Mouse (Mus musculus) heart, embryonic 13.5 days (tissue): ENCODE results near the gene Zfp273. TPM values are rescaled to one million over a fixed set of nuclear protein-coding genes. Genes with fewer than 3 reads are reported as not detected.
A peak's percentile ranks its signal among the peaks of the same experiment; 100 is the strongest.
"Not testable (repeated sequence)": the region's sequence is repeated elsewhere in the genome, so short reads cannot be mapped to it uniquely, and the experiment has no call there.

Experiments used
- ATAC-seq: fragments of 200-750 bp; cut with Nextera tagmentation; 2 replicates; pipeline ENCODE4 v1.8.0; 2017; ENCODE audit warnings: moderate TSS enrichment; ENCODE audit not compliant: insufficient number of reproducible peaks, low FRiP score, low TSS enrichment; ENCODE audit errors: extremely low read depth
- H3K27ac ChIP-seq: fragments of 300-500 bp; sonication (generic); replicated peaks from 2 replicates; pipeline ENCODE4 v1.5.1; 2015; ENCODE audit warnings: moderate library complexity, mild to moderate bottlenecking, inconsistent platforms
- H3K27me3 ChIP-seq: fragments of 300-500 bp; sonication (generic); replicated peaks from 2 replicates; pipeline ENCODE4 v1.6.1; 2015; ENCODE audit warnings: mild to moderate bottlenecking, inconsistent platforms
- H3K36me3 ChIP-seq: fragments of 300-500 bp; sonication (generic); 2 replicates; pipeline ENCODE4 v1.6.1; 2015; ENCODE audit warnings: mild to moderate bottlenecking, inconsistent platforms
- H3K4me1 ChIP-seq: fragments of 300-500 bp; sonication (generic); 2 replicates; pipeline ENCODE4 v1.6.1; 2015; ENCODE audit warnings: inconsistent platforms
- H3K4me2 ChIP-seq: fragments of 300-500 bp; sonication (generic); 2 replicates; pipeline ENCODE4 v1.6.1; 2015; ENCODE audit warnings: inconsistent platforms, mild to moderate bottlenecking, moderate library complexity
- H3K4me3 ChIP-seq: fragments of 300-500 bp; sonication (generic); 2 replicates; pipeline ENCODE4 v1.5.1; 2015; ENCODE audit warnings: moderate library complexity, mild to moderate bottlenecking, inconsistent platforms
- H3K9ac ChIP-seq: fragments of 300-500 bp; sonication (generic); 2 replicates; pipeline ENCODE4 v1.6.1; 2015; ENCODE audit warnings: inconsistent platforms, mild to moderate bottlenecking, moderate library complexity
- H3K9me3 ChIP-seq: fragments of 300-500 bp; sonication (generic); 2 replicates; pipeline ENCODE4 v1.6.1; 2016; ENCODE audit warnings: inconsistent platforms
- WGBS: fragments of 180-500 bp; shearing (Covaris S2); methylation state at CpG from one replicate; pipeline ENCODE4 v1.1.7; 2015; ENCODE audit warnings: mixed read lengths; 5-methylcytosine and 5-hydroxymethylcytosine counted together
- polyA plus RNA-seq: library from polyadenylated mRNA; unstranded; fragments of >200 nt; fragmentation: Nextera tagmentation; extraction: Ambion mirVana; gene quantifications from 2 replicates; pipeline ENCODE4 v1.2.1, GENCODE M21; 2015

The Zfp273 gene
- polyA plus RNA-seq: 4.0 and 4.1 TPM in 2 replicates

GRCm38 (mm10) chr13:67813710-67814660, at the start of gene Zfp273:
Zfp273 (plus strand) TSS chr13:67813740.
- Histone ChIP-seq H3K4me3 (peak within 1 kb of the TSS; percentile 88), H3K27ac (peak within 1 kb of the TSS; percentile 88), H3K9me3 (0 out of 2 replicates have a peak, but pooled peaks cover 12% of the 10 kb centered on the region), H3K9ac (peak within 1 kb of the TSS; percentile 84), H3K36me3 (peaks cover 21% of the 10 kb centered on the region), H3K4me2 (peak within 1 kb of the TSS; percentile 77), H3K4me1 (peaks cover 3% of the 10 kb centered on the region), H3K27me3 (no peaks in the 10 kb centered on the region)
- 3% methylated on average over 31 of the region's 31 CpGs for WGBS
- peak; percentile 90 for ATAC-seq

GRCm38 (mm10) chr13:67779265-67780221, 34.0 kb upstream of the Zfp273 start, which contains the start of gene Zfp493:
Zfp493 (plus strand) TSS chr13:67779693.
- peak within 1 kb of the TSS; percentile 82 for H3K4me3 ChIP-seq
- ATAC-seq: peak; percentile 69
- H3K36me3 ChIP-seq: peaks cover 8% of the 10 kb centered on the region
- H3K4me2 ChIP-seq: peak within 1 kb of the TSS; percentile 81
- WGBS: 7% methylated on average over 26 of the region's 26 CpGs
- H3K9ac ChIP-seq: peak within 1 kb of the TSS; percentile 84
- H3K27me3 ChIP-seq: no peaks in the 10 kb centered on the region
- H3K4me1 ChIP-seq: peaks cover 2% of the 10 kb centered on the region; the same call in 1 of the 2 replicates
- peak within 1 kb of the TSS; percentile 38 for H3K27ac ChIP-seq
- H3K9me3 ChIP-seq: no peaks in the 10 kb centered on the region

- H3K27ac ChIP-seq: no peak overlapping the region
- no peak overlapping the region for H3K4me2 ChIP-seq
- no peak overlapping the region for H3K4me3 ChIP-seq
- H3K9ac ChIP-seq: no peak overlapping the region
- peaks cover 8% of the 10 kb centered on the region; the same call in 1 of the 2 replicates for H3K9me3 ChIP-seq
- H3K36me3 ChIP-seq: peaks cover 23% of the 10 kb centered on the region
- WGBS: 85% methylated on average over 10 of the region's 10 CpGs
- ATAC-seq: no peak
- H3K4me1 ChIP-seq: no peaks in the 10 kb centered on the region
- no peaks in the 10 kb centered on the region for H3K27me3 ChIP-seq
Measured at GRCm38 (mm10) chr13:67791921-67792455, 21.6 kb upstream of the Zfp273 start.

- no peaks in the 10 kb centered on the region for H3K36me3 ChIP-seq
- H3K9ac ChIP-seq: no peak overlapping the region
- H3K9me3 ChIP-seq: no peaks in the 10 kb centered on the region
- no peaks in the 10 kb centered on the region for H3K27me3 ChIP-seq
- ATAC-seq: no peak
- no peak overlapping the region for H3K4me3 ChIP-seq
- H3K4me1 ChIP-seq: no peaks in the 10 kb centered on the region
- WGBS: 81% methylated on average over 3 of the region's 3 CpGs
- no peak overlapping the region for H3K4me2 ChIP-seq
- H3K27ac ChIP-seq: no peak overlapping the region
Measured at GRCm38 (mm10) chr13:67798618-67799017, 14.9 kb upstream of the Zfp273 start.

GRCm38 (mm10) chr13:67799151-67799550, 14.4 kb upstream of the Zfp273 start:
- not testable (repeated sequence) for H3K4me3 ChIP-seq, H3K4me1 ChIP-seq, H3K9ac ChIP-seq, H3K4me2 ChIP-seq, H3K27ac ChIP-seq, ATAC-seq, H3K27me3 ChIP-seq, H3K9me3 ChIP-seq, H3K36me3 ChIP-seq
- WGBS: 66% methylated on average over 3 of the region's 3 CpGs

GRCm38 (mm10) chr13:67811651-67812210, 1.8 kb upstream of the Zfp273 start:
- 57% methylated on average over 1 of the region's 1 CpGs for WGBS

GRCm38 (mm10) chr13:67812961-67813709, 405 bp upstream of the Zfp273 start:
- no peak for ATAC-seq
- no peaks in the 10 kb centered on the region for H3K27me3 ChIP-seq

More at GRCm38 (mm10) chr13:67811651-67812210, 1.8 kb upstream of the Zfp273 start:
- no peak overlapping the region for H3K4me3 ChIP-seq
- no peak overlapping the region for H3K4me2 ChIP-seq
- no peak overlapping the region for H3K27ac ChIP-seq
- H3K9ac ChIP-seq: no peak overlapping the region
- H3K9me3 ChIP-seq: no peaks in the 10 kb centered on the region
- peaks cover 7% of the 10 kb centered on the region; the same call in 1 of the 2 replicates for H3K36me3 ChIP-seq
- H3K4me1 ChIP-seq: peaks cover 3% of the 10 kb centered on the region
- H3K27me3 ChIP-seq: no peaks in the 10 kb centered on the region
- ATAC-seq: no peak

GRCm38 (mm10) chr13:67818636-67819035, 5.1 kb downstream of the Zfp273 start:
- Histone ChIP-seq H3K27me3 (no peaks in the 10 kb centered on the region), H3K9ac (no peak overlapping the region), H3K4me1 (peaks cover 3% of the 10 kb centered on the region), H3K4me3 (no peak overlapping the region), H3K27ac (no peak overlapping the region), H3K9me3 (0 out of 2 replicates have a peak, but pooled peaks cover 12% of the 10 kb centered on the region), H3K36me3 (peaks cover 48% of the 10 kb centered on the region), H3K4me2 (no peak overlapping the region)
- 79% methylated on average over 1 of the region's 1 CpGs for whole genome bisulfite sequencing
- ATAC-seq: no peak

More at GRCm38 (mm10) chr13:67812961-67813709, 405 bp upstream of the Zfp273 start:
- H3K4me2 ChIP-seq: peak overlapping the region; percentile 77
- no peak overlapping the region for H3K9ac ChIP-seq
- peak overlapping the region; percentile 88 for H3K4me3 ChIP-seq
- H3K36me3 ChIP-seq: peaks cover 13% of the 10 kb centered on the region
- 0 out of 2 replicates have a peak, but pooled peaks cover 6% of the 10 kb centered on the region for H3K9me3 ChIP-seq
- 71% methylated on average over 8 of the region's 8 CpGs for WGBS
- no peak overlapping the region for H3K27ac ChIP-seq
- peaks cover 3% of the 10 kb centered on the region for H3K4me1 ChIP-seq

- 3% methylated on average over 14 of the region's 14 CpGs for WGBS
- H3K36me3 ChIP-seq: peaks cover 13% of the 10 kb centered on the region
- H3K4me3 ChIP-seq: peak within 1 kb of the TSS; percentile 68
- peak within 1 kb of the TSS; percentile 74 for H3K4me2 ChIP-seq
- ATAC-seq: no peak
- H3K27ac ChIP-seq: 0 out of 2 replicates have a peak within 1 kb of the TSS, but pooled peaks have one; percentile 20
- H3K4me1 ChIP-seq: no peaks in the 10 kb centered on the region
- H3K27me3 ChIP-seq: no peaks in the 10 kb centered on the region
- H3K9me3 ChIP-seq: peaks cover 8% of the 10 kb centered on the region
- peak within 1 kb of the TSS; percentile 84 for H3K9ac ChIP-seq
Measured at GRCm38 (mm10) chr13:67830911-67831336, 17.4 kb downstream of the Zfp273 start, which contains the start of gene Gm10037. Gm10037 (plus strand) TSS chr13:67831106.

GRCm38 (mm10) chr13:67833137-67833536, 19.6 kb downstream of the Zfp273 start:
- not testable (repeated sequence) for H3K27me3 ChIP-seq, H3K9me3 ChIP-seq, H3K4me1 ChIP-seq, H3K4me2 ChIP-seq, H3K27ac ChIP-seq, ATAC-seq, H3K4me3 ChIP-seq, H3K9ac ChIP-seq, H3K36me3 ChIP-seq
